Mouse (Mus musculus): ENCODE data around the gene Gdf11. TPM values are rescaled to one million over a fixed set of nuclear protein-coding genes. Genes with fewer than 3 reads are reported as not detected.

Gdf11 gene
- polyA plus RNA-seq, 1 experiment from 2014 or later, result 3.7 TPM

DNA sequence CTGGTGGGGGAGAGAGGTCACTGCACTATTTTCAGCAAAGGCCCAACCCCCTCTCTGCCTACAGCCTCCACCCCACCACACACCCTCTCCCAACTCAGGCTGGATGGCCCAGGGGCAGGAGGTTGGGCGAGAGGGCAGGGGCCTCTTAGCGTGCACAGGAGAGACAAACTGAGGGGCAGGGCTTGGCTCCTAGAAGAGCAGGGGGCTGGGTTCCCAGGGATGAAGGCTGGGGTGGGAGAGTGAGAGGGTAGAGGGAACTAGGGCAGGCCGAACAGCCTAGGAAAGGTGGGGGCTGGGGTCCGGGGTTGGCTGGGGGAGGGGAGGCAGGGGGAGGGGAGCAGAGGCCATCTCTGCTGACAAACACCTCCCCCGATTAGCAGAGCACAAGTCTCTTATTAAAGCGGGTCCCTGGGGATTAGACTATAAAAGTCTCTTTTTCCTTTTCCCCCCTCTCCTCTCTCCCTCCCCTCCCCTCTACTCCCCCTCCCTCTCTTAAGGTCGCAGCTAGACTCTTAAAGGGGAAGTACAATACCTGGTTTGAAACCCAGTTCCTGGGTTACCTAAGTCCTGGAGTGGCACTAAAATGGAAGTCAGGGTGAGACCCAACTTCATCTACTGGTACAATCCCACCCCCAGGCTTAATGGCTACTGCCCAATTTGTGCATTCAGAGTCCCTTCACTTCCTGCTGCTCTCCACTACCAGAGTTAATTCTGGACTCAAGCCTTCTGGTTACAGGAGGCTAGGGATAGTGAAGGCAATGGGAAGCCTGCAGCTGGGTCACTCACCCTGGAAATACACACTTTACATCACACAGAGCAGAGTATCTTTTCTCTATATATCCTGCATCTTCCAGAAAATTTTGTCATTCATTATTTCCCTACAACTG, 2.3 kb downstream of the Gdf11 start:
- 8% methylated on average over 7 of the region's 7 CpGs for WGBS
- Histone ChIP-seq H3K27ac (no peak overlapping the region; the same call in 1 of the 2 replicates), H3K36me3 (0 out of 2 replicates have a peak, but pooled peaks cover 8% of the 10 kb centered on the region), H3K27me3 (0 out of 2 replicates have a peak, but pooled peaks cover 16% of the 10 kb centered on the region), H3K9me3 (no peaks in the 10 kb centered on the region), H3K4me3 (peak overlapping the region; percentile 30), H3K9ac (peak overlapping the region; percentile 13; the same call in 1 of the 2 replicates), H3K4me1 (peaks cover 31% of the 10 kb centered on the region), H3K4me2 (peak overlapping the region; percentile 54)
- peak; percentile 2; the same call in 1 of the 2 replicates for ATAC-seq (ENCODE audit: borderline replicate concordance, extremely low read depth, low FRiP score, low TSS enrichment)

DNA sequence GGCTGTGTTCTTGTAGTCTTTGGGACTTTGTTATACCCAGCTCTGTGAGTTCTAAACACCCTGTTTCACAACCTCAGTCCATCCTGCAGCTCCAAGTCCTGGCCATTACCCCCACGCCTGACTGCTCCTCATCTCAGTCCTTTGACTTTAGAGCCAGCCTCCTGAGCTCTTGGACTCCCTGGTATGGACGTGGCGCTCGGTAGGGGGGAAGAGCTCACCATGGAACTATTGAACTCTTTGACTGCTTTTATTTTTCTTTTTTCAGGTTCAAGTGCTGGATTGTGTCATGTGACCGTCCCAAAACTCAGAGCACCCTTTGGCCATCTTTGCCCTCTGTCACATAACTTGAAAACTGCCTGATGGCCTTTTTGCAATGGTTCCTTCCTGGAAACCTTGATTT, 9.5 kb downstream of the Gdf11 start:
- Histone ChIP-seq H3K4me1 (no peaks in the 10 kb centered on the region), H3K9me3 (no peaks in the 10 kb centered on the region), H3K27me3 (no peaks in the 10 kb centered on the region), H3K36me3 (peaks cover 22% of the 10 kb centered on the region), H3K4me2 (no peak overlapping the region), H3K9ac (no peak overlapping the region), H3K27ac (no peak overlapping the region), H3K4me3 (no peak overlapping the region)
- ATAC-seq (ENCODE audit: borderline replicate concordance, extremely low read depth, low FRiP score, low TSS enrichment), result no peak
- WGBS, result 88% methylated on average over 5 of the region's 5 CpGs

DNA sequence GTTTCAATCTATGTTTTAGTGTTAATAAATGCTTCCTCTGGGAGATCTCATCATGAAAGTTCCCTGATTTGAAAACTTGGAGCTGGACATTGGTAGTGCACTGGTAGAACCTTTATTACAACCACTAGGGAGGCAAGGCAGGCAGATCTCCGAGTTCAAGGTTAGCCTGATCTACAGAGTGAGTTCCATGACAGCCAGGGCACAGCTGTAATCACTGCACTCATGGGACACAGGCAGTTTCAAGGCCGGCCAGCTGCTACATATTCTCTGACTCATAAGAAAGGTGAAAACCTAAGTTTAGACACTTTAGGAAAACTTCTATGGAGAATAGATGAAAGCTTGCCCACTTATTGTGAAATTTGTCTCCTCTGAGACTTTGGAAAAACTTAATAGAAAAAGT, 12.7 kb downstream of the Gdf11 start:
- H3K4me3 ChIP-seq, result no peak overlapping the region
- no peak for ATAC-seq (ENCODE audit: borderline replicate concordance, extremely low read depth, low FRiP score, low TSS enrichment)
- no peaks in the 10 kb centered on the region for H3K9me3 ChIP-seq
- H3K4me1 ChIP-seq, result no peaks in the 10 kb centered on the region
- H3K4me2 ChIP-seq, result no peak overlapping the region
- no peak overlapping the region for H3K9ac ChIP-seq
- H3K27ac ChIP-seq, result no peak overlapping the region
- peaks cover 35% of the 10 kb centered on the region for H3K36me3 ChIP-seq
- 79% methylated on average over 2 of the region's 2 CpGs for WGBS
- H3K27me3 ChIP-seq, result no peaks in the 10 kb centered on the region

DNA sequence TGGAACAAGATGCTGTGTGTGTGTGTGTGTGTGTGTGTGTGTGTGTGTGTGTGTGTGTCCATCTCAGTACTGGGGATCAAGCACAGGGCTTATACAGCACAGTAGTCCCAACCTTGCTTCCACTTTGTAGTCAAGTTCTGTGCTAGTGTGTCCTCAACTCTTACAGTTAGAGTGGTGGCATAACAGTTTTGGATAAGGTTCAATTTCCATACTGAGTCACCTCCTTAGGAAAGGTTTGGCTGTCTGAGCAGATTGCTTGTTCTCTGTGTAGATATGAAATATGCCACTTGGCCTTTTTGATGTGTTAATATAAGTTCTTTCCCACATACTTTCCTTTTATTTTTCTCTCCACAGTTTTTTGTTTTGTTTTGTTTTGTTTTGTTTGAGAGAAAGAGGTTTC, 13.2 kb downstream of the Gdf11 start:
- no peak overlapping the region for H3K4me2 ChIP-seq
- H3K4me1 ChIP-seq, result no peaks in the 10 kb centered on the region
- H3K9me3 ChIP-seq, result no peaks in the 10 kb centered on the region
- peaks cover 40% of the 10 kb centered on the region for H3K36me3 ChIP-seq
- H3K27me3 ChIP-seq, result no peaks in the 10 kb centered on the region
- H3K9ac ChIP-seq, result no peak overlapping the region
- no peak overlapping the region for H3K27ac ChIP-seq
- ATAC-seq (ENCODE audit: borderline replicate concordance, extremely low read depth, low FRiP score, low TSS enrichment), result no peak
- no peak overlapping the region for H3K4me3 ChIP-seq

DNA sequence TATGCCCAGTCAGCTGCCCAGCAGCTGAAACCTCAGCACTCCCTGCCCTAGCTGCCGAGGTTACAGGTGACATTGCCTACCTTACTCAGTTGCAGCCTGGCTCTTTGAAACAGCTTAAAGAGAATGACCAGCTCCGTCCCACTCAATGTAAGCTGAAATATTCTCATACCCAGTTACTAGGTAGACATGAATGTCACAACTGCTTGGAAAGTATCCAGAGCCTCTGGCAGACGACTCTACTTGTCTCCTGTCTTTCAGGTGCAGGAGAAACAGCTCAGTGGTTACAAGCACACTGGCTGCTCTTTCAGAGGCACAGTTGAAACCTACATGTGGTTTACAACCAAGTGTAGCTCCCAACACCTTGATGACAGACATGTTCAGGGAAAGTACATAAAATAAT, 21.2 kb downstream of the Gdf11 start:
- ATAC-seq (ENCODE audit: borderline replicate concordance, extremely low read depth, low FRiP score, low TSS enrichment), result no peak
- H3K9ac ChIP-seq, result no peak overlapping the region
- no peak overlapping the region for H3K27ac ChIP-seq
- no peaks in the 10 kb centered on the region for H3K9me3 ChIP-seq
- H3K4me1 ChIP-seq, result no peaks in the 10 kb centered on the region
- no peaks in the 10 kb centered on the region for H3K27me3 ChIP-seq
- WGBS, result 82% methylated on average over 3 of the region's 3 CpGs
- no peak overlapping the region for H3K4me3 ChIP-seq
- H3K4me2 ChIP-seq, result no peak overlapping the region
- peaks cover 66% of the 10 kb centered on the region for H3K36me3 ChIP-seq

DNA sequence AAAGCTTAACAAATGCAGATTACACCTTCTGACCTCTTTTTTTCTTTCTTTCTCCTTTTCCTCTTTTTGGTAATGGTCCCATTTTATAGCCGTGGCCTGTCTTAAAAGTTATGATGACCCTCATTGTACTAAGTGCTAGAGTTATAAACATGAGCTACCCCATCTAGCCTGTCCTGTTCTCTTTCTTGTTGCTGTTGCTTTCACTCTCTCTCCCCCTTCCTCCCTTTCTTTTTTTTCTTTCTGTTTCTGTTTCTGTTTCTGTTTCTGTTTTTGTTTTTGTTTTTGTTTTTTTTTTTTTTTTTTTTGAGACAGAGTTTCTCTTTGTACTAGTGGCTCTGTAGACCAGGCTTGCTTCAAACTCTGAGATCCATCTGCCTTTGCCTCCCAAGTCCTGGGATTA, 25.0 kb downstream of the Gdf11 start:
- ATAC-seq (ENCODE audit: borderline replicate concordance, extremely low read depth, low FRiP score, low TSS enrichment), result no peak
- H3K9me3 ChIP-seq, result no peaks in the 10 kb centered on the region
- H3K9ac ChIP-seq, result no peak overlapping the region
- H3K27me3 ChIP-seq, result no peaks in the 10 kb centered on the region
- H3K27ac ChIP-seq, result no peak overlapping the region
- no peak overlapping the region for H3K4me2 ChIP-seq
- WGBS, result 85% methylated on average over 1 of the region's 1 CpGs
- peaks cover 47% of the 10 kb centered on the region; the same call in 1 of the 2 replicates for H3K36me3 ChIP-seq
- H3K4me1 ChIP-seq, result no peaks in the 10 kb centered on the region
- H3K4me3 ChIP-seq, result no peak overlapping the region

DNA sequence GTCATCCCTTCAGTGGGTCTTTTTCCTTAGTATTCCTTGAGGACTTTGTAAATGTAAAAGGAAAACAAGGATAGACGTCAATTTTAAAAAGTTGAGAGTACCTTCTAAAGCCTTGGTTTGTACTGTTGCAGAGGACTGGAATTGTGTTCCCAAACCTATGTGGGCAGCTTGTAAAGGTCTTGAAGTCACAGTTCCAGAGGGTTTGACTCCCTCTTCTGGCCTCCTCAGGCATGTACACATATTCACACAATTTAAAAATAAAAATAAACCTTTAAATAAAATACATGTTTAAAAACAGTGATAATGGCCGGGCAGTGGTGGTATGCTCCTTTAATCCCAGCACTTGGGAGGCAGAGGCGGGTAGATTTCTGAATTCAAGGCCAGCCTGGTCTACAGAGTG, 25.5 kb downstream of the Gdf11 start:
- Histone ChIP-seq H3K27me3 (no peaks in the 10 kb centered on the region), H3K4me1 (no peaks in the 10 kb centered on the region), H3K9me3 (no peaks in the 10 kb centered on the region), H3K36me3 (peaks cover 46% of the 10 kb centered on the region; the same call in 1 of the 2 replicates), H3K4me2 (no peak overlapping the region), H3K4me3 (no peak overlapping the region), H3K27ac (no peak overlapping the region), H3K9ac (no peak overlapping the region)
- no peak for ATAC-seq (ENCODE audit: borderline replicate concordance, extremely low read depth, low FRiP score, low TSS enrichment)
- 77% methylated on average over 3 of the region's 3 CpGs for WGBS

DNA sequence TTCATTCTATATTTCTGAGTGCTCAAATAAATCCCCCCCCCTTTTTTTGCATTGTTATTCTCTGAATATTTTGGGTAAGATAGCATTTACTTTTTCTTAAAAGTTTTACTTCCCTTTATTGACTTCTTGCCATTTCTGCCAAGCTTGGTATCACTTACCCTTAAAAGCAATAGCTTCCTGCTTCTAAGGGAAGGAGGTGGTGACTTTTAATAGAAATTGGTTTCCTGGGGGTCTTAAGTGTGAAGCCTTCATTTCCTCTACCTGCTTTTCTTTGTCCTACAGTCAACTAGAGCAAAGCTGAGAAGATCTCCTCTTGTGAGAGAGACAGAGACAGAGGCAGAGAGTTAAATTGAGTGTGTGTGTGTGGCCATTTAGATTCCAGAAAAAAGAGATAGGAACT, 30.3 kb downstream of the Gdf11 start:
- Histone ChIP-seq H3K27me3 (no peaks in the 10 kb centered on the region), H3K4me1 (no peaks in the 10 kb centered on the region), H3K4me3 (no peak overlapping the region), H3K9ac (no peak overlapping the region), H3K4me2 (no peak overlapping the region), H3K9me3 (no peaks in the 10 kb centered on the region), H3K27ac (no peak overlapping the region), H3K36me3 (peaks cover 51% of the 10 kb centered on the region)
- no peak for ATAC-seq (ENCODE audit: borderline replicate concordance, extremely low read depth, low FRiP score, low TSS enrichment)

DNA sequence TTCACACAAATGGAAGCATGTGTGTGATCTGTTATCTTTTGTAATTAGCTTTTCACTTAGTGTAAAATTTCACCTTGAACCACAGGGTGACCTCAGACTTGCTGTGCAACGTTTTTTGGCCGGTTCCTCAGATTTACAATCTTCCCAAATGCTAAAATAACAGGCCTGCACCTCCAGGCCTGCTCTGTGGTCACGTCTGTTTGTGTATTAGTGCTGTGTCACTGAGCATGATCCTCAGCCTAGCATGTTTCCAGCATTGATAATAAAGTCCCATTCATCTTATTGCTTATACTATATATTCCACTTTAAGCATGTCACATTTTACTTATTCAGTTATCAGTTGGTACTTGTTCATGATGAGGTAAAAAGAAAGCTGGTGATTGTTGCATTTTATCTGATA, 41.2 kb downstream of the Gdf11 start:
- 72% methylated on average over 3 of the region's 3 CpGs for WGBS
- no peak for ATAC-seq (ENCODE audit: borderline replicate concordance, extremely low read depth, low FRiP score, low TSS enrichment)
- no peaks in the 10 kb centered on the region for H3K4me1 ChIP-seq
- H3K9me3 ChIP-seq, result no peaks in the 10 kb centered on the region
- no peak overlapping the region for H3K4me2 ChIP-seq
- H3K9ac ChIP-seq, result no peak overlapping the region
- H3K27me3 ChIP-seq, result no peaks in the 10 kb centered on the region
- no peak overlapping the region for H3K4me3 ChIP-seq
- H3K36me3 ChIP-seq, result peaks cover 46% of the 10 kb centered on the region
- no peak overlapping the region for H3K27ac ChIP-seq

DNA sequence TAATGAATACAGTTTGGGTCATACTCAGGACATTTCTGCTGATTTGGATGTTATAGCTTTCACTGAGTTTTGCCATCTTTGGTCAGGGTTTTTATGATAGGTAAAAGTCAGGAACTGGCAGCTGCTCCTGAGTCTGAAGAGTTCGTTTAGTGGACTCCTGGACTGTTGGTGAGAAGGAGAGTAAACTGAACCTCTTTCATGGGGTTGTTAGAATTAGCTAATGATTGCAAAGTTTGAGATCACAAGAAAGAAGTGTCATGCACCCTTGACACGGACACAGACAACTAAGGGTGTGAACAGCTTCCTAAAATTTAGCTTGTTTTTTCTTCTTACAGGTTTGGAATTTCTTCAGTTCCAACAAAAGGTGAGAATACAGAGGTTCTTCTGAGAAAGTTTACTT, 43.1 kb downstream of the Gdf11 start:
- WGBS, result 70% methylated on average over 2 of the region's 2 CpGs
- peaks cover 46% of the 10 kb centered on the region for H3K36me3 ChIP-seq
- no peak overlapping the region for H3K4me3 ChIP-seq
- ATAC-seq (ENCODE audit: borderline replicate concordance, extremely low read depth, low FRiP score, low TSS enrichment), result no peak
- H3K9me3 ChIP-seq, result no peaks in the 10 kb centered on the region
- no peak overlapping the region for H3K27ac ChIP-seq
- H3K4me2 ChIP-seq, result no peak overlapping the region
- H3K27me3 ChIP-seq, result no peaks in the 10 kb centered on the region
- H3K4me1 ChIP-seq, result no peaks in the 10 kb centered on the region
- H3K9ac ChIP-seq, result no peak overlapping the region

DNA sequence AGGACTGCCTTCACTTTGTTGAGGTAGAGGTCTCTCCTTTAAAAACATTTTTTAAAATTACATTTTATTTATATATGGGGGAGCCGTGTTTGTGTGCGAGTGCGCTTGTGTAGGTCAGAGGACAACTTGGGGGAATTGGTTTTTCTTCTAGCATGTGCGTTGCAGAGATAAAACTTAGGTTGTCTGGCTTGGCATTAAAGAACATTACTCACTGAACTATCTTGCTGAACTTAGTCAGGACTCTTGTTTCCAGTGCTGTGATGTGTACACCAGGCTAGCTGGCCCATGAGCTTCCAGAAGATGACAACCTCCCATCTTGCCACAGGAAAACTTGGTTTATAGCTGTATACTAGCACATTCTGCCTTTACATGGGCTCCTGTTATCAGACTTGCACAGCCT, 44.9 kb downstream of the Gdf11 start:
- Histone ChIP-seq H3K4me3 (no peak overlapping the region), H3K36me3 (peaks cover 57% of the 10 kb centered on the region), H3K4me2 (no peak overlapping the region), H3K27me3 (no peaks in the 10 kb centered on the region), H3K9me3 (no peaks in the 10 kb centered on the region), H3K9ac (no peak overlapping the region), H3K27ac (no peak overlapping the region), H3K4me1 (no peaks in the 10 kb centered on the region)
- ATAC-seq (ENCODE audit: borderline replicate concordance, extremely low read depth, low FRiP score, low TSS enrichment), result no peak
- WGBS, result 93% methylated on average over 4 of the region's 4 CpGs

DNA sequence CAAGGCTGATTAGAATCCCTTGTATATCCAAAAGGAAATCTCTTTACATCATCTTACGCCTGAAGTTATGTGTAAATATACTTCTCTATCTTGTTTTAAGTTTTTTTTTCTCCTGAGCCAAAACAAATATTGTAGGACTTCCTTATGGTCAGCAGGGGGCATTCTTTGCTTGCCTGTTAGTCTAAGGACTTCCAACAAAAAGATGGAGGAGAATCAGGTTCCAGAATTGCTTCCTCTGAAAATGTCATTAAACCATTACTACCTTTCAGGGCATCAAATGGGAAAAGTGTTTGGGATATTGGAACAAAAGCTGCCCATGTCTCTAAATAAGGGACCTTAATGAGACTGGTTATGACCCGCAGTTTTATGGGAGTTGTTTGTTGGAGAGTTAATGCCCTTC, 46.0 kb downstream of the Gdf11 start:
- WGBS, result 62% methylated on average over 2 of the region's 2 CpGs
- Histone ChIP-seq H3K4me3 (no peak overlapping the region), H3K36me3 (peaks cover 64% of the 10 kb centered on the region), H3K27ac (no peak overlapping the region), H3K9me3 (no peaks in the 10 kb centered on the region), H3K4me1 (no peaks in the 10 kb centered on the region), H3K9ac (no peak overlapping the region), H3K4me2 (no peak overlapping the region), H3K27me3 (no peaks in the 10 kb centered on the region)
- no peak for ATAC-seq (ENCODE audit: borderline replicate concordance, extremely low read depth, low FRiP score, low TSS enrichment)

Data from lung, embryonic 15.5 days (tissue).